Mouse (Mus musculus): Measurements from ENCODE around the gene Sars2. TPM values are rescaled to one million over a fixed set of nuclear protein-coding genes. Genes with fewer than 3 reads are reported as not detected.

Gene Sars2
- polyA plus RNA-seq (2012; rRNA removed) = 21.5 and 28.8 TPM in 2 replicates

DNA sequence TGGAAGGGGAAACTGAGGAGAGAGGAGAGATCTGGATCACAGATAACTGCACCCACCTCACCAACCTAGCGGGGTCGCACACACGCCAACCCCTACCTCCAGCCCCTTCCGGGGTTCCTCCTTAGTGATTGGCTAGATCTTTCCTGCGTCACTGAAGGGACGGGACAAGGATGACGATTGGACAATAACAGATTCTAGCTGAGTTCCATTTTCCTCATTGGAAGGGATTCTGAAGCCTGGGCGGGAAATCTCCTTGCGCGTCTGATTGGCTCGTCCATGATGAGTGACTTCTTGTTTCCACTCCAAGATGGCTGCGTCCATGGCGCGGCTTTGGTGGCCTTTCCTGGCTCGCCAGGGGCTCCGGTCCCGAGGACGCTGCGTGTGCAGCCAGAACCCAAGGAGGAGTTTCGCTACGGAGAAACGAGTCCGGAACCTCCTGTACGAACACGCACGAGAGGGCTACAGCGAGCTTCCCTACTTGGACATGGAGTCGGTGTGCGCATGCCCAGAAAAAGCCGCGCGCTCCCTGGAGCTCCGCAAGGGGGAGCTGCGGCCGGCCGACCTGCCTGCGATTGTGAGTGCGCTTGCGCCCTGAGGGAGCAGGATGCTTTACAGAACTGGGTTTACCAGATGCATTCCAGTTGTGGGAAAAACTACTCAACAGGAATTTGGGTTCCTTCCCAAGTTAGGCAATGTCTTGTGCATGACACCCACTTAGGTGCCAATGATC lies at the start of gene Sars2, which contains the start of gene Mrps12:
Sars2 (plus strand) TSS at position 284 of the 730 bp plus-strand sequence.
Mrps12 (minus strand) TSS at position 112 of the 730 bp plus-strand sequence.
- Histone ChIP-seq H3K27me3 (ENCODE audit: control insufficient read depth, insufficient read depth, low read length) (no peaks in the 10 kb centered on the region), H3K27ac (ENCODE audit: insufficient read depth, low read length) (peak within 1 kb of the TSS; percentile 84), H3K4me3 (ENCODE audit: extremely low read depth, insufficient read depth, insufficient read length) (peak within 1 kb of the TSS; percentile 85), H3K36me3 (ENCODE audit: control insufficient read depth, insufficient read depth, low read length) (peaks cover 5% of the 10 kb centered on the region), H3K4me1 (ENCODE audit: control insufficient read depth, insufficient read depth, insufficient read length) (peaks cover 4% of the 10 kb centered on the region)
- peak; percentile 87 to 98 for DNase-seq (ENCODE audit: low read depth in 1 of 2, low spot score in 2 of 2)
- under 1% methylated on average over 39 of the region's 39 CpGs for WGBS
- TF ChIP-seq CTCF (IDR thresholded peaks at IDR 0.05; ENCODE audit: extremely low read depth, insufficient read depth, insufficient read length, insufficient replicate concordance) = peak; percentile 85
- TF ChIP-seq POLR2A (IDR thresholded peaks at IDR 0.05; ENCODE audit: low read depth, low read length) = peak; percentile 81

DNA sequence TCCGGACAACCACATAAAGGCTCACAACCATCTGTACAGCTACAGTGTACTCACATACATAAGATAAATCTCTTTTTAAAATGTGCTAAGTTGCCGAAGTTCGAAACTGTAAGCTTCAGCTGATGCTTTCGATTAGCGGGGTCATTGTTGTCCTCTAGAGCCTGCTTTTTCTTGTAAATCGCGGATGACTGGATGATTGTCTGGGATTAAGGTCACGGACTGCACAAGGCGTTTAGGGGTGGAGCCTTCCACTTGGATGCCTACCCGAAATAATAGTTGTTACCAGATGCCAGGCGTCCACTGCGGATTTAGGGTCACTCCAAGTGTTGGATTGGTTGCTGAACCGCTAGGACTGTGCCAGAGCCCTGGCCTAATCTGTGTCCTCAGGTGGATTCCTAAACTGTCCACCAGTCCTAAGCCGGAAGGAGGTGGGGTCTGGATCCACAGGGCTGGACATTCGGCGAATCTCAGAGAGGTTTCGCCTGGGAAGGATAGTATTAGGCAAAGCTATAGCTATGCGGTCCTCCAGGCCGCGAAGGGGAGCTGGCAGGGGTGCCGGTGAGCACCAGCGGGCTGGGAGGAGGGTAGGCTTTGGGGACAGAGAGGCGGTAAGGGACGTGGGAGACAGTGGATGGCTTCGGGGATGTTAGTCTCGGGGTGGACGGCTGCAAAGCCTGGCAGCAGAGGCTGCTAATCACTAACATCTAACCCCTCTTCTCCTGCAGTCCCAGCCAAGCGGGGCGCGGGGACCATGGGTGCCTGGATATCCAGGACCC lies 49.1 kb upstream of the Sars2 start, which contains the start of gene Fbxo27:
Fbxo27 (plus strand) TSS at position 305 of the 776 bp plus-strand sequence.
- TF ChIP-seq POLR2A (IDR thresholded peaks at IDR 0.05; ENCODE audit: low read depth, low read length) (no peak), CTCF (IDR thresholded peaks at IDR 0.05; ENCODE audit: extremely low read depth, insufficient read depth, insufficient read length, insufficient replicate concordance) (no peak)
- no peak for DNase-seq (ENCODE audit: low read depth in 1 of 2, low spot score in 2 of 2)
- H3K27ac ChIP-seq (ENCODE audit: insufficient read depth, low read length) = no peak within 1 kb of the TSS
- peak within 1 kb of the TSS; percentile 45; the same call in 1 of the 2 replicates for H3K4me3 ChIP-seq (ENCODE audit: extremely low read depth, insufficient read depth, insufficient read length)
- no peaks in the 10 kb centered on the region for H3K36me3 ChIP-seq (ENCODE audit: control insufficient read depth, insufficient read depth, low read length)
- peaks cover 3% of the 10 kb centered on the region; the same call in 1 of the 2 replicates for H3K27me3 ChIP-seq (ENCODE audit: control insufficient read depth, insufficient read depth, low read length)
- WGBS = 55% methylated on average over 30 of the region's 30 CpGs
- H3K4me1 ChIP-seq (ENCODE audit: control insufficient read depth, insufficient read depth, insufficient read length) = peaks cover 4% of the 10 kb centered on the region

- H3K27me3 ChIP-seq (ENCODE audit: control insufficient read depth, insufficient read depth, low read length) = peaks cover 3% of the 10 kb centered on the region; the same call in 1 of the 2 replicates
- H3K4me1 ChIP-seq (ENCODE audit: control insufficient read depth, insufficient read depth, insufficient read length) = peaks cover 4% of the 10 kb centered on the region
- H3K4me3 ChIP-seq (ENCODE audit: extremely low read depth, insufficient read depth, insufficient read length) = peak overlapping the region; percentile 45; the same call in 1 of the 2 replicates
- H3K27ac ChIP-seq (ENCODE audit: insufficient read depth, low read length) = no peak overlapping the region
- TF ChIP-seq POLR2A (IDR thresholded peaks at IDR 0.05; ENCODE audit: low read depth, low read length) = no peak
- no peak for TF ChIP-seq CTCF (IDR thresholded peaks at IDR 0.05; ENCODE audit: extremely low read depth, insufficient read depth, insufficient read length, insufficient replicate concordance)
- no peaks in the 10 kb centered on the region for H3K36me3 ChIP-seq (ENCODE audit: control insufficient read depth, insufficient read depth, low read length)
- WGBS = 3% methylated on average over 38 of the region's 38 CpGs
- DNase-seq (ENCODE audit: low read depth in 1 of 2, low spot score in 2 of 2) = peak; percentile 65
Observed at GRCm38 (mm10) chr7:28693321-28693966, 48.3 kb upstream of the Sars2 start.

GRCm38 (mm10) chr7:28694423-28694822 lies 47.4 kb upstream of the Sars2 start:
- Histone ChIP-seq H3K27ac (ENCODE audit: insufficient read depth, low read length) (no peak overlapping the region), H3K27me3 (ENCODE audit: control insufficient read depth, insufficient read depth, low read length) (peaks cover 3% of the 10 kb centered on the region; the same call in 1 of the 2 replicates), H3K4me3 (ENCODE audit: extremely low read depth, insufficient read depth, insufficient read length) (no peak overlapping the region), H3K36me3 (ENCODE audit: control insufficient read depth, insufficient read depth, low read length) (no peaks in the 10 kb centered on the region), H3K4me1 (ENCODE audit: control insufficient read depth, insufficient read depth, insufficient read length) (peaks cover 4% of the 10 kb centered on the region)
- TF ChIP-seq CTCF (IDR thresholded peaks at IDR 0.05; ENCODE audit: extremely low read depth, insufficient read depth, insufficient read length, insufficient replicate concordance) (no peak), POLR2A (IDR thresholded peaks at IDR 0.05; ENCODE audit: low read depth, low read length) (no peak)
- WGBS = 21% methylated on average over 14 of the region's 14 CpGs
- no peak for DNase-seq (ENCODE audit: low read depth in 1 of 2, low spot score in 2 of 2)

DNA sequence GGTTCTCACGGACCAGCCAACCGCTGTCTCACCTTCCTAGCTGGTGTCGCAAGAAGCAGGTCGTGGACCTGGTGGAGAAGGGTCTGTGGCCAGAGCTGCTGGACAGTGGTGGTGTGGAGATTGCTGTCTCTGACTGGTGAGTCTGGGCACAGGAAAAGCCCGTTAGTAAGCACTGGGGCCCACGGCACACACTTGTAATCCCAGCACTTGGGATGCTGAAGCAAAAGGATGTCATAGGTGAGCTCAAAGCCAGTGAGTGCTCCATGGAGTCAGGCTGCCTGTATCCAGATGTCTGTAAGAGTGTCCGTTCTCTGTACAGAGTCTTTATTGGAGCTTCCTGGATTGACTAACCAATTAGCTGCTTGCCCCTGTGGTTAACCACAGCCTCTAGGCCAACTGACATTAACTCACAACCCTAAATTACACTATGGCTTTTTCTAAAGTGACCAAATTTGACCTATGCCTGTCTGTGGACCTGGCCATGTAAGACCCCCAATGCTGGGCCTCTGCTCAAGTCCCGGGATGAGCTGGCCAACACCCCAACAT lies 46.8 kb upstream of the Sars2 start:
- WGBS = 54% methylated on average over 8 of the region's 8 CpGs
- DNase-seq (ENCODE audit: low read depth in 1 of 2, low spot score in 2 of 2) = no peak
- H3K4me1 ChIP-seq (ENCODE audit: control insufficient read depth, insufficient read depth, insufficient read length) = peaks cover 4% of the 10 kb centered on the region
- no peak overlapping the region for H3K4me3 ChIP-seq (ENCODE audit: extremely low read depth, insufficient read depth, insufficient read length)
- no peaks in the 10 kb centered on the region for H3K36me3 ChIP-seq (ENCODE audit: control insufficient read depth, insufficient read depth, low read length)
- no peak for TF ChIP-seq CTCF (IDR thresholded peaks at IDR 0.05; ENCODE audit: extremely low read depth, insufficient read depth, insufficient read length, insufficient replicate concordance)
- no peak overlapping the region for H3K27ac ChIP-seq (ENCODE audit: insufficient read depth, low read length)
- H3K27me3 ChIP-seq (ENCODE audit: control insufficient read depth, insufficient read depth, low read length) = peaks cover 3% of the 10 kb centered on the region; the same call in 1 of the 2 replicates

GRCm38 (mm10) chr7:28697277-28697676 lies 44.5 kb upstream of the Sars2 start:
- no peak for DNase-seq (ENCODE audit: low read depth in 1 of 2, low spot score in 2 of 2)
- H3K4me1 ChIP-seq (ENCODE audit: control insufficient read depth, insufficient read depth, insufficient read length) = peaks cover 4% of the 10 kb centered on the region
- WGBS = 93% methylated on average over 11 of the region's 11 CpGs
- peaks cover 3% of the 10 kb centered on the region; the same call in 1 of the 2 replicates for H3K27me3 ChIP-seq (ENCODE audit: control insufficient read depth, insufficient read depth, low read length)
- H3K36me3 ChIP-seq (ENCODE audit: control insufficient read depth, insufficient read depth, low read length) = no peaks in the 10 kb centered on the region
- TF ChIP-seq CTCF (IDR thresholded peaks at IDR 0.05; ENCODE audit: extremely low read depth, insufficient read depth, insufficient read length, insufficient replicate concordance) = no peak
- no peak for TF ChIP-seq POLR2A (IDR thresholded peaks at IDR 0.05; ENCODE audit: low read depth, low read length)
- no peak overlapping the region for H3K27ac ChIP-seq (ENCODE audit: insufficient read depth, low read length)
- no peak overlapping the region for H3K4me3 ChIP-seq (ENCODE audit: extremely low read depth, insufficient read depth, insufficient read length)

Measured in spleen, adult 2 months (tissue).